Mouse (Mus musculus) cerebellum, adult (tissue): ENCODE results near the gene Csrp1.

Experiments
- ATAC-seq: cut with Nextera tagmentation; 2 replicates; pipeline ENCODE4 v1.9.2; 2017; ENCODE audit warnings: mild to moderate bottlenecking, moderate library complexity, mixed read lengths; ENCODE audit not compliant: insufficient number of reproducible peaks, low FRiP score, low TSS enrichment

Csrp1 gene

DNA sequence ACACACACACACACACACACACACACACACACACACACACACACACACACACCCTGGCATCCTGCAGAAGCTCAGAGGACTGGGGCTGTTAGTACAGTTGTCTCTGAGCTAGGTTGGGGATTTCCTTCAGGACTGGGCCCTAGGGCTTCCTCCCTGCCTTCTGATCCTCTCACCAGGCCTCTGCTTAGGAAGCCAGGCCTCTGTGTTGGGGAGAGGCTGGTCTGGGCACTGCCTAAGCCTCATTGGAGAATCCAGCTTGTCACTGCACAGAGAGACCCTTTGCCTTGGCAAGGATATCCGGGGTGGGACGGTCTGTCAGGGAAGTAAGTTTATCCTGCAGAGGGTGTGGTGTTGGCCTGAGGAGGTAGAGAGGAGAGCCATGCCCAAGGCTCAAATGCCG lies 10.4 kb downstream of the Csrp1 start:
- ATAC-seq: no peak

DNA sequence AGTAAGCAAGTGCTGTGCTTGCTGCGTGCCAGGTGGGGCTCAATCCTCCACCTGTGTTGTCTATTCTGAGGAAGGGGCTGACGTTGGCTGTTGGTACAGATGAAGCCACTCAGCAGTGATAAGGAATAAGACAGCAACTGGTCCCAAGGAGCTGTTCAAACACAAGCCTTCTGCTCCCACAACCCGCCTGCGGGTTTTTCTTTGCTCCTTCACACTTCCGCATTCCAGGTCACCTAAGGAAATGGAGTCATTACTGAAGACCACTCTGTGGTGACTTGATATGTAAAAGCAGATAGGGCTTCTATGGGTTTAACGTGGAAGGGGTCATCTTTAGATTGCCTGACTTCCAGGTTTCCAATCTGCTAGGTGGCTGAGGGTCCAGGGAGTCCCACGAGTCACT lies 11.5 kb downstream of the Csrp1 start:
- ATAC-seq: no peak

- no peak for ATAC-seq
Observed at GRCm38 (mm10) chr1:135731897-135732684, 12.2 kb downstream of the Csrp1 start.

DNA sequence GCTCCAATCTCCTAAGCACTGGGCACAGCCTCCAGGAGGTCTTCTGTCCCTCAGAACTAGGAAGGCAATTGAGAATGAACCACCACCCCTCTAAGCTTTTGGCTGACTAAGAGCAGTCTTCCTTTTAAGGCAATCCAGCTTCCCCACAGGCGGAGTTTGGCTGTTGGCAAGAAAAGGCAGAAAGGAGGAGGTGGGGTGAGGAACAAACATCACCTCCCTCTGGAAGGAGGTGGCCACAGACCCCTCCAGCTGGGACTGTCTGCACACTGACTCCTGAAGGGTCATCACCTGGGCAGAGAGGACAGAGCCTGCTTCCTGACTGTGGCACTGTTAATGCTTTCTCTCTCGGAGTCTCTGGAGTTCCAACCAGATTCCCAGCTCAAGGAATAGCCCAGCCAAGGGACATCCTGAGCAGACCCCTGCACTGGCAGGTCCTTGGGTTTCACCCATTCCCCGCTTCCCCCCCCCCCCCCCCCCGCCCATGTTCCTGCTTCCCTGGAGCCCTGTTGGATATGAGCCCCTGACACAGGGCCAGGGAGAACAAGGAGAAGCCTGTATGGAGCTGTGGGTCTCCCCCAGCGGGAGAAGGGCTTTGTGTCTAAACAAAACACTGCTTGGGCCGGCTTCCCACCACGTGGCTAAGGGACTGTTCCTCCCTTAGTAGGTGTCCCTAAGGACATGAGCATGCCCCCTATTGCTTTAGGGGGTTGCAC lies 14.5 kb downstream of the Csrp1 start:
- ATAC-seq: no peak; the same call in 1 of the 2 replicates

- ATAC-seq: no peak
Observed at GRCm38 (mm10) chr1:135735460-135735859, 15.6 kb downstream of the Csrp1 start.

- no peak for ATAC-seq
Observed at GRCm38 (mm10) chr1:135744987-135745386, 25.1 kb downstream of the Csrp1 start.

DNA sequence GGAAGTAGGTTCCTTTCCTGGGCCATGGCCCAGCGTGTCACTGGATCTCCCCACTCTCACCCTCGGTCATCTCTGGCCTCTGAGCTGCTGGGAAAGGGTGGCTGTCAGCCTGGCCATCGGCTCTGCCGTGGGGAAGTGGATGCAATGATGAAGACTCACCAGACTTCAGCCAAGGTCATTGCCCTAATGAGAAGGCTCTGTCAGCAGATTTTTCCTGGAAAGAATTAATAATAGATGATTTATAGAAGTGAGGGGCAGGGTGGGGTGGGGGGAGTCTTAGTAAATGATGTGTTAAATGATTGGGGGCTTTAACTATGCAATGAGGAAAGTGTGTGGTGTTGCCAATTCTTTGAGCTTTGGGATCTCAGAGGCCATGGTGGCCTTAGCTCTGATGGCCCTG lies 26.4 kb downstream of the Csrp1 start:
- ATAC-seq: no peak

DNA sequence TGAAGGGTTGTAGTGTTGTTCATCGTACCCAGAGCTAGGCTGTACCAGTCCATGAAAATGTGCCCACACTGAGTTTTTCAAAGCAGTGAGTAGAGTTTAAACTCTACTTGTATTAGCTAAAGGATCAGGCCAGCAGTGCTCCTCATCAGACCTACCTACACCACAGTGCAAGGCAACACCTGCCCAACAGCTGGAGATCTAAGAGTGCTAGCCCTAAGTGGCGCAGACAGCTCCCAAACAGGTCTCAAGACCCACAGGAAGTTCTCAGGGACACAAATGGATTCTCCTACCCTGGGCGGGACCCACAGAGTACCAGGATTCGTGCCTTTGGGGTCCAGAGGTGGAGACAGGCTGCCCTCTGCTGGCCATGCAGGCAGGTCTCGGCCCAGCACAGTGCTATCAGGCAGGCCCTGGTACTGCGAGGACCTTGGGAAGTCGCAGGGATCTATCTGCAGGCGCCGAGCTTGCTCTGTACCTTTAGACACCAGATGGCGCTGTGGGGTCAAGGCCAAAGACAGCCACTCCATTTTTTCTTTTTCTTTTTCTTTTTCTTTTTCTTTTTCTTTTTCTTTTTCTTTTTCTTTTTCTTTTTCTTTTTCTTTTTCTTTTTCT lies 33.0 kb downstream of the Csrp1 start:
- peak; percentile 96 for ATAC-seq

GRCm38 (mm10) chr1:135755287-135755686 lies 35.4 kb downstream of the Csrp1 start:
- no peak for ATAC-seq

- ATAC-seq: no peak
Observed at GRCm38 (mm10) chr1:135755913-135756312, 36.1 kb downstream of the Csrp1 start.

DNA sequence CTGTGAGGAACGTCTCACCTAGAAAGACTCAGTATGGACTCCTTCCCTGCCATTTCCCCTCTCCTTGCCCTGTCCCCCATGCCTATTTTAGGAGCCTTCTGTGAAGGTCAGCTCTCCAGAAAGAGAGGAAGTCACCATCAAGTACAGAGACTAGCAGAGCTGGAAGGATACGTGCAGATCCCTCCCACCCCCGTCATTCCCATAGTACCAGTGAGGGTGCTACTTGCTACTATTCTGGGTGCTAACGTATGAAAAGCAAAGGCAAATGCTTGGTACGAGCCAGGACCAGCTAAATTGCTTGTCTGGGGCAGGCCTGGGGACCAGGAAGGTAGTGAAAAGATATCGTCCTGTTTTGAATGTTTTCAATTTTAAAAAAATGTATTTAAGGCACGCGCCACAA lies 37.4 kb downstream of the Csrp1 start:
- ATAC-seq: no peak

DNA sequence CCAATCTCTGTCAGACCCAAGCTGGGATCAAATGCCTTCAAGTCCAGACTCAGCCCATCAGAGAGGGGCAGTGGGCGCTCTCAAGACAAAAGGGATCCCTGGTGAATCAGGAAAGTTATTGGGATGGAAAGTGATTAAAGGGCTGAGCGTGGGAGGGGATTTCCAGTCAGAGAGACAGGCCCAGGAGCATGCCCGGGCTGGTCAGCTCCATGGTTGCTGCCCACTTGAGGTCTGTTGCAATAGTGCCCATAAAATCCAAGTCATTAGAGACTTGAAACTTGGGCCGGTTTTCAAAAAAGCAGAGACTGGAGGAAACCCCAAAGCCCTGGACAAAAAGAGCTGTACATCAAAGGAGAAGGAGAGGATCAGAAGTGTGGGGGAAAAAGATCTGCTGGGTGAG lies 39.8 kb downstream of the Csrp1 start:
- ATAC-seq: no peak

- no peak for ATAC-seq
Observed at GRCm38 (mm10) chr1:135760216-135760615, 40.4 kb downstream of the Csrp1 start.

DNA sequence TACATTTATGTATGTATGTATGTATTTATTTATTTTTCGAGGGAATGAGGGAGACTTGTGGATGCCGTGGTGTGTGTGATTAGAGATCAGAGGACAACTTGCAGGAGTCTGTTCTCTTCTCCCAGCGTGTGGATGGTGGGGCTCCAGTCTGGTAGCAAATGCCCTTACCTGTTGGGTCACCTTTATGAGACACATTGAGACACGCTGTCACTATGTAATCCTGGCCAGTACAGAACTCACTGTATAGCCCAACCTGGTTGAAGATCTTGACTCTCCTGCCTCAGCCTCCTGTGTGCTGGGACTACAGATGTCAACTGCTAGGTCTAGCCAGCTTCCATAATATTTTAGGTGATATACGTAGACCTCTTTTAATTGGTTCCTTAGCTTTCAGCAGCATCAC lies 41.9 kb downstream of the Csrp1 start:
- ATAC-seq: no peak

DNA sequence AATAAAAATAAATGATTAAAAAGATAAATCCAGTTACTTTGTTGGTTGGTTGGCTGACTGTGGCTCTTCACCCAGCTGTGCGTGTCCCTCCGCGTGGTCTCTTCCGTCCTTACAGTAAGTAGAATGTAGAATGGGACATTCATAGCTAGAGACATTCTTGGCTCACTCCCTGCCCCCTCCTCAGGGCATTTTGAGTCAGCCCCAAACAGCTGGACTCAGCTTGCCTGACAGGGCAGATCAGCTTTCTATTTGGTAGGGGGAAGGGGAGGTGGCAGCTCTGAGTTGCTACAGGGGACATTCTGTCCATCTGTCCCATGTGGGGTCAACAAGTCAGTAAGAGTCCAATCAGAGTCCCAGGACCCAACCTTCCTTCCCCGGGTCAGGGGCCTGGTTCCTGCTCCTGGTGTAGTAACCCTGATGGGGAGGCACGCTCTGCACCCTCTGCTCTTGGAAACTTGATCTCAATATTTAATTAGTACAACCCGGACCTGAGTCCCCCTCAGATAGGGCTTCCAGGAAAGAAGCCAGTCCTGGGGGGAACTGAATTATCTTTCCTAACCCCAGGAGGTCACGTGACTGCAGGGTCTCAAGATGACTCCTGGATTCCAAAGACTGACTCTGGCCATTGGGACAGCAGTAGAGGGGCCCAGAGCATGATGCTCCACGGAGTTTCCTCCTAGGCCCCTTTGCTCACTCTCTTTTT lies 43.8 kb downstream of the Csrp1 start:
- ATAC-seq: no peak

GRCm38 (mm10) chr1:135764206-135764528 lies 44.3 kb downstream of the Csrp1 start:
- ATAC-seq: no peak

GRCm38 (mm10) chr1:135765645-135766591 lies 46.1 kb downstream of the Csrp1 start, which contains the start of gene Phlda3:
Phlda3 (plus strand) TSS chr1:135766119.
- peak; percentile 45 for ATAC-seq

DNA sequence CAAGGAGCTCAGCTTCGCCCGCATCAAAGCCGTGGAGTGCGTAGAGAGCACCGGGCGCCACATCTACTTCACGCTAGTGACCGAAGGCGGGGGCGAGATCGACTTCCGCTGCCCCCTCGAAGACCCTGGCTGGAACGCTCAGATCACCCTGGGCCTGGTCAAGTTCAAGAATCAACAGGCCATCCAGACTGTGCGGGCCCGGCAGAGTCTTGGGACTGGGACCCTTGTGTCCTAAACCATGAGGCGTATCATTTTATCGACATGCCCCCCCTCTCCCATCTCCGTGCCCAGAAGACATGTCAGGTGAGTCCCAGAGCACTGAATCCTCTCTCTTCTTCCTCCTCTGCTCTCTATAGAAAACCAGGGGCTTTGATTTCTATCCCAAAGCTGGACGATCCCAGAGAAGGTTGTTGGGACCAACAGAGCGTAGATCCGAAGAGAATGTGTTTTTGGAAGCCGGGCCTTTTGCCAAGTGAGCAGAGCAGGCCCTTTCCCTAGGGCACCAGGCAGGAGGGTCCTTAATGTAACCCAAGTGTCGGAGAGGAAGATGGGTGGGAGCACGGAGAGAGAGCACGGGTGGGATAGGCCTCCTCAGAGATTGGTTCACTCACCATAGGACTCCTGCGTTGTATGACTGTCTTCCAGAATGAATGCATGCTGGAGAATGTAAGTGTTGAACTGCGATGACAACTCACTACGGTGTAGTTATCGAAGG lies 46.9 kb downstream of the Csrp1 start:
- no peak for ATAC-seq

- no peak for ATAC-seq
Observed at GRCm38 (mm10) chr1:135767324-135767890, 47.5 kb downstream of the Csrp1 start.
